Mouse (Mus musculus) stomach, postnatal 0 days (tissue): ENCODE measurements around the gene AI182371.

Experiments used
- CTCF ChIP-seq: IDR thresholded peaks from 2 replicates; pipeline ENCODE4 v1.5.1; 2016; ENCODE audit warnings: antibody characterized with exemption, low read depth, mild to moderate bottlenecking, moderate library complexity
- EP300 ChIP-seq: optimal IDR thresholded peaks from 2 replicates; pipeline ENCODE3; 2016; ENCODE audit warnings: antibody characterized with exemption

DNA sequence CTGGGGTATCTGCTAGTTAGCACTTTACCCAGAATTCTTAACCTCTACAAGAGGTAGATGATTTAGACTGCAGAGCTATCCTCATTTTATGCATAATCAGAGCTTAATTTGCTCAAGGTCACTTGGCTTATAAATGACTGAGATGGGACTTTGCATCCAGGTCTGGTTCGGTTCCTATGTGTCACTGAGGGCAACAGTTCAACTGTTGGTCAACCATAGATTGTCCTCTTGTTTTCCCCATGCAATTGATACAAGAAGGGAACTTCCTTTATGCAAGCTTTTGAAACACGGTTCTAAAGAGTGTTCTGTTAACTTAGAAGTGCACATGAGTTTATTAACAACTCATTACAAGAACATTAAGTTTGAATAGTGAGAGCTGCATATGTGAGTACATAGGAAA lies 43.0 kb downstream of the AI182371 start:
- TF ChIP-seq CTCF (no peak), EP300 (no peak)
